Mouse (Mus musculus): ENCODE data around the gene Faah.

DNA sequence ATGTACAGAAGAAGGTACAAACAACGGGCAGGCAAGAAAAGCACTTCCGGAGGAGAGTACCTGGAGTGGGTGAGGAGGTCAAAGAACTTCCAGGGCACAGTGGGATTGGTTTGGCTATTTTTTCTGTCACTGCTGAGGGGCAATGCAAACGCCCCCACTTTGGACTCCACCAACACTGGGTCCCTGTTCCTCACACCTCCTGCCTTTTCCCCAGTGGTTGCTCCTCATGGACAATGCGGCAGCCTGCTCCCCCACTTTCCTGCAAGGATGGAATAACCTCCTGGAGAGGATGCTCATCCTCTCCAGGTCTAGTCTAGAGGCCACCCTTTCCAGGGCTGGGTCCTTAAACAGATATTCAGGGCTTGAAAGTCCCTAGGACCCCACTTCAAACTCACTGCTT is 38.8 kb downstream of the Faah start:
- TF ChIP-seq POLR2A (IDR thresholded peaks at IDR 0.05; ENCODE audit: low read depth, low read length) (no peak), CTCF (conservative IDR thresholded peaks at IDR 0.05; ENCODE audit: insufficient read depth, insufficient read length, low read depth, low read length) (no peak)
